Mouse (Mus musculus) G1E-ER4 (cell line): ENCODE data around the gene Trmt61a. TPM values are rescaled to one million over a fixed set of nuclear protein-coding genes. Genes with fewer than 3 reads are reported as not detected.

ENCODE experiments used
- GATA1 ChIP-seq: IDR thresholded peaks from one replicate; pipeline ENCODE4 v1.8.0; 2012; ENCODE audit warnings: low read length, inconsistent platforms
- polyA plus RNA-seq: library from polyadenylated mRNA; stranded (reverse); fragments of >175 nt; gene quantifications from 2 replicates; pipeline ENCODE4 v1.2.3, GENCODE M21; 2012

Trmt61a gene
- polyA plus RNA-seq, 1 experiment: 43.0 TPM

- no peak for TF ChIP-seq GATA1
Measured at GRCm38 (mm10) chr12:111687350-111688068, 9.6 kb downstream of the Trmt61a start.

DNA sequence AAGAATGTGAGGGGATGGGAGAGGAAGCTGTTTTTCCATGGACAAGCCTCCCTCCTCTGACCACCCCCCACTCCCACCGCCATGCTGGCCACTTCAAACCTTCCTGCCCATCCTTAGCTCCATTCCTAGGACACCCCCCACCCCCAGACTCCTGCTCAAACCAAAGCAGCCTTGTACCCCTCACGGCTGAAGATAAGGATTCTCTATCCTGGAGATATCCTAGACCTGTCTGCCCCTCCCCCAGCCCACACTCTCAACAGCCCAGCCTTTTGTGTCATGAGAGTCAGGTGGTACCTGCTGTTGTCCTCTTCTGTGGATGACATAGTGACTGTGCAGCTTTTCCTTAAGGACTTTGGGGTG is 10.1 kb downstream of the Trmt61a start:
- TF ChIP-seq GATA1: no peak

GRCm38 (mm10) chr12:111689426-111689825 is 11.5 kb downstream of the Trmt61a start:
- TF ChIP-seq GATA1: no peak

DNA sequence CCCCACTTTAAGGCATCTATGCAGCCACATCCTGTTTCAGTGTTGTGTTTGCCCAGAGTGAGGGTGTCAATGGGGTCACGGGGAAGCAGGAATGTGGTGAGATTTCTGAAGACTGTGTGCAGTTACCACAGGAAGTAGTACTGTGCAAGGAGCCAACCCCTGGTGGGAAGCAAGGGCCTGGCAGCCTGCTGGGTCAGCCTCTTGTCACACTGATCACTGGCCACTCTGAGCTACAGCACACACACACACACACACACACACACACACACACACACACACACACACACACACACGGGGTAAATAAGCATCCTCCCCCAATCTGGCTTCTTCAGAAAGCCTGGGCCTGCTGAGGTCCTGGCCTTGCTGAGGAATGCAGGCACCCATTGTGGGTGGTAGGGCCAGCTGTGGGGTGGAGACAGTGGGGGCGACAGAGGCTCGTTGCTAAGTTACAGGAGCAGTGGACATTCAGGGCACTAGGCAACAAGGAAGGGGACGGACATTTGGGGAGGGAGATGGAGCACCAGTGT is 13.5 kb downstream of the Trmt61a start:
- TF ChIP-seq GATA1: no peak

DNA sequence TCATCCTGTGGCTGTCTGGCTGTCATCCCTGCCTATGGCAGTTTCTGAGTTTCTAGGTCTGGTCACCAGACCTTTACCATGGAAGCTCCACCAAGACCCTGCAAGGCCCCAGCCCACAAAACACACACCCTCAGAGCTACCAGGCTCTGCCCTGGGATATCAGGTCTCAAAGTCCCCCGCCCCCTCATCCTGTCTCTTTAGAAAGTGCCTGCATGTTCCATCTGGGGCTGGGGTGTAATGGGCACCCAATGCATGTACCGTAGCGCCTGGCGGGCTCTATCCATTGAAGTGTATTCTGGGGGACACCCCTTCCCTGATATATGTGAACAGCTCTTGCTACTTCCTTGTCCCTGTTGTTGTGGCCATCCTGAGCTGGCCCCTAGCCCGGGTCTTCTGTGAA is 15.0 kb downstream of the Trmt61a start:
- no peak for TF ChIP-seq GATA1

DNA sequence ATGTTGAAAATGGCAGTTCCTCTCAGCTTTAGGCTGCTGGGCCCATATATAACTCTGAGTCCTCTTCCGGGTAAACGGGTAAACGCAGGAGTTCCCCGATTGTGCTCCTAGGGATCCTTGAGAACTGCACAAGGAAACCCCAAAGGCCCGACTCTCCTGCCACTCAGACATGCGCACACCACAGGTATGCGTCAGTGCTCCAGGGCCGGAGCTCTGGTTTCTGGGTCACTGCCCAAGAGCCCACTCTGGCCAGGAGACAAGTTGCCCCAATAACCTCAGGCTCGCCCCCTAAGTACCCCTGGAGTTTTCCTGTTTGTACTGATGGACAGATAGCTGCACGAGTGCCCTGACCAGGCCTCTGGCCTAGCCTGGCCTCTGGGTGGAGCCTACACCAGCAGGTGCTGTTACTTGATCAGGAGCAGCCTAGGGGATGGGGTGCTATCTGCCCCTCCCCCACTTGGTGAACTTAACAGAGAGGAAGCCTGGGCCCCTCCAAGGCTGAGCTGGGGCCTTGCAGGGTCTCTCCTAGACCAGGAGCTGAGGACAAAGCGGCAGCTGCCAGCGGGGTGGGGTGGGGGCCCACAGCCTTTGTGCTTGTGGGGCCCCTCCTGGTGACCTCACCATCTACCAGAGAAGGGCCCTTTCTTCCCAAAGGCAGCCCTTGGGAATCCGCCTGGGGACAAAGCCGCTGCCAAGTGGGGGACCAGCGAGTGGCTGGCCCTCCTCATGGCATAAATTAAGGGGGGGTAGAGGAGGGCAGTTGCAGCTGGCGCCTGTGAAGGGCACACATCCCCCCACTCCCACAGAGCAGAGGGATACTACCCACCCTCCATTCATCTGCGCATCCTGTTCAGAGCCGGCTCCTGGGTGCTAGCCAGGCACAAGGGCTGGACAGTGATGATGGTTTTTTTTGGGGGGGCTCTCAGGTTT is 15.7 kb downstream of the Trmt61a start:
- TF ChIP-seq GATA1: no peak

GRCm38 (mm10) chr12:111694271-111694781 is 16.4 kb downstream of the Trmt61a start:
- TF ChIP-seq GATA1: no peak

GRCm38 (mm10) chr12:111694880-111695804 is 17.2 kb downstream of the Trmt61a start:
- TF ChIP-seq GATA1: no peak

DNA sequence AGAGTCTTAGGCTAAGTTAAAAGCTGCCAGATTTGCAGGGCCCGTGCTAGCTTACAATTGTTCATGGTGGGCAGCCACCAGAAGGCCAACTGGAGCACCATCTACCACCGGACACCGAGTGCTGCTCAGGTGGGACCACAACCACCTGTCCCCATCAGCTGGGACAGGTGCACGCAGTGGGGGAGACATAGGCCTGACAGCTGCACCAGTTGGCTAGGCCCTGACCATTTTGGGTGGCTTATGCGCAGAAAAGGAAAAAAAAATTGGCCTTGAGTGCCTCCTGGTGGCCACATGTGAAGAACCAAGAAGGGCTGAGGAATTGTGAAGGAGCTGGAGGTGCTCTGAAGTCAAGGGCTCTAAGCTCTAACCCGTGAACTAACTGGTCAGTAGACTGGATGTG is 18.3 kb downstream of the Trmt61a start:
- no peak for TF ChIP-seq GATA1

DNA sequence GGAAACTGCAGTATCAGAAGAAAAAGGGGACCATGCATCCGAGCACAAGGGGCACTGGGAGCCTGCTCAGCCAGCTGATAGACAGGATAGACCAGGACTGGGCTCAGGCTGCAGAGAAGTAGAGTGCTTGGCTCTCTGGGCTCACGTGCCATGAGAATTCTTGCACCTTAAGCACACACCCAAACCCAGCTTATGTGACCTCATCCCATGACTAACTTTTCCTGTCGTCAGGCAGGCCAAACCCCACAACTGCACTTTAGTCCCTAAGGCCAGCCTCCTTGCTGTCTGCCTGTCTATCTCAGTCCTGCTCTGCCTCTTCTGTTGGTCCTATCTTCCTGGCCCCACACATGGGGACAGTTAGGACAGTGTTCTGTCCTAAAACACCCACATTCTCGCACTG is 19.8 kb downstream of the Trmt61a start:
- no peak for TF ChIP-seq GATA1

GRCm38 (mm10) chr12:111698346-111698913 is 20.5 kb downstream of the Trmt61a start:
- no peak for TF ChIP-seq GATA1

DNA sequence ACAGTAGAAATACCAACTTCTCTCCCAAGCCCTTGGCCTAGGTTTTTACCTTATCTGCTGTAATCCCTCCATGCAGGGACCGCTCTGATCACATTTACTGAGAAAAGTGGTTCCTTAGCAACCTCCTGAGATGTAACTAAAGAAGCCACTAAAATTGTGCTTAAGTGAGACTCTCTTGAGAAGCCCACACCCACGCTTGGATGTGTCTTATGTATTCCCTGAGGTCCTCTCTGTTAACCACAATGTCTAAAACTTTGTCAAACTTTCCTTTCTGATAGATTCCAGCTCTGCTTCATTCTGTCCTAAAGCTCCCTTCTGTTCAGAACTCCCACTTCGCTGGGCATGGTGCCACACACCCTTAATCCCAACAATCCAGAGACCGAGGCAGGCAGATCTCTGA is 21.6 kb downstream of the Trmt61a start:
- TF ChIP-seq GATA1: no peak

DNA sequence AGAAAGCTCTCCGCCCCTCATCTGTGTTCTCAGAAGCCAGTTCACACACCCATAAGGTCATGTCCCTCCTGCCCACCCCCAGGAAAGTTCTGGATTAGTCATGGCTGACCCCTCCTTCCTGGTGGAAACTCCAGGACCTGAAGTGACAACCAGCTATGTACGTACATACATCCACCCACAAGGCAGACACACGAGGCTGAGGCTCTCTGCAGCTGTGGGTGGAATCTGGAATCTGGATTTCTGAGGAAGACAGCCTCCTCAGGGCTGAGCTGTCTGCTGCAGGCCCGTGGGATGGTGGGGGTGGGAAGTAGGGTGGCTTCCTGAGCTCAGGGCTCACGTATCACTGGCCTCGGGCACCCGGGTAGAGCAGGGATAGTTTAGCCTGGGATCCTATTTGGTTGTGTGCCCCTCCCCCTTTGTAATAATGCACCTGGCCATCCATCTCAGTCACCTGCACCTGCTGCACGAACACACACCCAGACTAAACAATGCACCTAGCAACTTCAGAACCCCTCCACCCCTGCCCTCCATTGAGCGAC is 23.1 kb downstream of the Trmt61a start:
- no peak for TF ChIP-seq GATA1

DNA sequence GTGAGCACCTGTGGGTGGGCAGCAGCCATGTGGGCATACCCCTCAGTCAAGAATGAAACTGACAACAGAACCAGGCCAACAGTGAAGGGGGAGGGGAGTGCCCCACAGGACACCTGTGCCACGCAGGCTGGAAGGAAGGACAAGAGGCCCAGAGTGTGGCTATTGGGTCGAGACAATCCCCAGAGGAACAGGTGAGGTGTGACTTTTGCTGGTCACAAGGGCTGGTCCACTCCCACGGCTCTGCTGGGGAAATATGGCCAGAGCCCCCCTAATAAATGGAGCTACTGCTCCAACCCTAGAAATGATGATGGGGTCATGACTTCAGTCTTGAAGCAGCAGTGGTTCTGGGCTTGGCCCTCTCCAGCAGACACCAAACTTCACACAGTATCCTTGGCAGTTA is 25.4 kb downstream of the Trmt61a start:
- TF ChIP-seq GATA1: no peak

- TF ChIP-seq GATA1: no peak
Measured at GRCm38 (mm10) chr12:111704609-111705008, 26.7 kb downstream of the Trmt61a start.
